Mouse (Mus musculus): ENCODE measurements around the gene Ctsj.
"Not testable (repeated sequence)": the region's sequence is repeated elsewhere in the genome, so short reads cannot be mapped to it uniquely, and the experiment has no call there.

Gene Ctsj

DNA sequence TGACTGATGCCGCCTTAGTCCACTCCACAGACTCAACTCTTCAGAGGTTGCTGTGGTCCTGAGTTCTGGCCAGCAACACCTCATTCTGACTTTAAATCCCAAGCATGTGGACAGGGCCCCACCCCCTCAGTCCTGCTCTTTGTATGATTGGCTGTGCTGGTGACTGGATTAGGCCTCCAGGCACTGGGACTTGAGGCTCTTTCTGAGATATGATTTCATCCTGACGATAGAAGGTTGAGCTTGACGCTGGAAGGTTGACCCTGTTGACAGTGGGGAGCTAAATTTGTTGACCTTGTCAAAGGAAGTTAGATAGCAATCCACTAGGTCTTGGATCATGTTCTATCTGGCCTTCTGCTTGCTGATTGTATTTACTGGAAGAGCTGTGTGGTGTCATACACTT lies at the start of gene Ctsj:
Gene Ctsj (minus strand): TSS at position 101 of the 400 bp plus-strand sequence.
- DNase-seq: no peak

DNA sequence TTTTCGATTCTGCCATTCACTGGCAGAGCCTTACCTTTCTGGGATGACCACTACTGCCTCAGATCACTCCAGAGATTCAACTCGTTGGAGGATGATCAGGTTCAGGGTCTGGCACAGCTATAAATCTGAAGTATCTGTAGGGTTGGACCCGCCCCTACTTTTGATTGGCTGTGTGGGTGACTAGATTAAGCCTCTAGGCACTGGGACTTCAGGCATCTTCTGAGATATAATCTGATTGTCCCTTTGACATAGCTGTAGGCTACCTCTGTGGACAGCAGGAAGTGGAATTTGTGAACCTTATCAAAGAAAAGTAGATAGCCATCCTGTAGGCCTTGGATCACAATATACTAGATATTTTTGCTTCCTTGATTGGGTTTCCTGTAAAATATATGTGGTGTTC lies 34.8 kb upstream of the Ctsj start, which contains the start of gene Ctsq:
Gene Ctsq (minus strand): TSS at position 101 of the 400 bp plus-strand sequence.
- DNase-seq: no peak

DNA sequence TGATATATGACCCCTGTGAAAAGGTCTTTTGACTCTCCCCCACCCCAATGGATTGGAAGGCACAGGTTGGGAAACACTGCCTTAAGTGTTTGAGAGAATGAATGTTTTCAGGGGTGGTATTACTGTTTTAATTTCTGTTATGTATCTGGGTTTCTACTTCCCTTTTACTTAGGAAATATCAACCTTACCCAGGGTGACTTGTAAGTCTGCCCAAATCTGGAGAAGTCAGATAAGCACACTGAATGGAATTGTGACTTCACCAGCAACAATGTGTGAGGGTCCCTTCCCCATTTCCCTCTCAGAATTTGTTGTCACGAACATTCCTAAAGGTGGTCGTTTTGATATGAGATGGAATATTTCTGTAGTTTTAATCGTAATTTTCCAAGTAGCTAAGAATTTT lies 17.0 kb upstream of the Ctsj start:
- no peak for DNase-seq

DNA sequence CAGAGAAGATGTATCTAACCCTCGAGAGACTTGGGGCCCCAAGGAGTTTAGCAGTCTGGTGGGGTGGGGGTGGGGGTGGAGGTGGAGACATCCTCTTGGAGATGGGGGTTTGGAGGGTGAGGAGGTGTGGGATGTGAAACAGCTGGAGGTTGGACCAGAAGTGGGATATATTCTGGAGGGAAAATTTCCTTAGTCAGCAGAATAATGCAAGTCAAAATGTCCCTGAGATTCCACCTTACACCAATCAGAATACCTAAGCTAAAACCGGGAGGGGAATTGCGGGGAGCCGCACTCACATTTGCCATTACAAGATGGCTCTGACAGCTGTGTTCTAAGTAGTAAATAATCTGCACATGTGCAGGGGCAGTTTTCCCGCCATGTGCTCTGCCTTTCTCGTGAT lies 16.1 kb upstream of the Ctsj start:
- DNase-seq: no peak

DNA sequence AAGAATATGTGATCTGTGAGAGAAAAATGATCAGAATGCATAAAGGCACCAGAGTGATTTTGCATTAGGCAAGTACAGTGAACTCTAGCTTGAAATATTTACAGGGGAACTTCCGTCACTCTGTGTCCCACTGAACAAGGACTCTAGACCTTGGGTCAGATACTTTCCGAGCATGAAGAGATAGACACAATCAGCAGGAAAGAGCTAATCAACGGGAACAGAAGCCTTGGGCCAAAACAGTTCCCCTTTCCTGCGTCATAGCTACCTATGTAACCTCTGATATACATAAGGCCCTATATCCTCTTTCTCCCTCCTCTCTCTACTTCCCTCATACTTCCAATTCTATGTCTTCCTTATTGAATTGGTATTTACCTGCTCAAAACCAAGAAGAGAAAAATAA lies 4.4 kb upstream of the Ctsj start:
- no peak for DNase-seq

DNA sequence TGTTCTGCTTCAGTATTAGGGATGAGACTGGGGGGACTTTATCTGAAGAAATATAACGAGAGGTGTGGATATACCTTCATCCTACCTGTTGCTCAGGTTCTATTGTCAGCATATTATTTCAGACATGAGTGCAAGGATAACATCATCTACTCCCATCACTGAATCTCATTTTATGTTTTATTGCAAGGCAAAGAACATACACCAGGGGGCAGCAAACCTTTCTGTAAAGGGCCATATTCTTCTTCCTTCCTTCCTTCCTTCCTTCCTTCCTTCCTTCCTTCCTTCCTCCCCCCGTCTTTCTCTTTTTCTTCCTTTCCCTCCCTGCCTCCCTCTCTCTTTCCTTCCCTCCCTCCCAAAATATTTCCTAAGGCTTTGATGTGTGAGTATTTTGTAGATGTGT lies 8.2 kb downstream of the Ctsj start:
- no peak for DNase-seq

DNA sequence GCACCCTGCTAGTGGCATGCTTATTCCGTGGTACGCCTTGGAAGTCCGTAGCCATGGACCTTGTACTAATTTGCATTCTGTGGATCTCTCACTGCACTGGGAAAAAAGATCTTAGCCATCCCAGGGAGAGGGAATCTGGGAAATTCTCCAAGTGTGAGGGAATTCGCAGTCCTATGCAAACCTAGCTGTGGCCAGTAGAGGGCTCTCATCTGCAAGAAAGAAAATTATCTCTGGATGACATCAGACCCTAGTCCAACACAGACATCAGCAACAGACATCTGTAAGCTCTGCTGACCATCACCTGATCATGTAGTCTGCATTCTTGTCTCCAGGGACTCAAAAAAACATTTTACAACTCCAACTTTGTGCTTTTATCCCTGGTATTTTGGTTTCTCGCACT lies 18.8 kb downstream of the Ctsj start:
- not testable (repeated sequence) for DNase-seq

DNA sequence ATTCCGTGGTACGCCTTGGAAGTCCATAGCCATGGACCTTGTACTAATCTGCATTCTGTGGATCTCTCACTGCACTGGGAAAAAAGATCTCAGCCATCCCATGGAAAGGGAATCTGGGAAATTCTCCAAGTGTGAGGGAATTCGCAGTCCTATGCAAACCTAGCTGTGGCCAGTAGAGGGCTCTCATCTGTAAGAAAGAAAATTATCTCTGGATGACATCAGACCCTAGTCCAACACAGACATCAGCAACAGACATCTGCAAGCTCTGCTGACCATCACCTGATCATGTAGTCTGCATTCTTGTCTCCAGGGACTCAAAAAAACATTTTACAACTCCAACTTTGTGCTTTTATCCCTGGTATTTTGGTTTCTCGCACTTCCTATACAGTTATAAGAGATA lies 33.4 kb downstream of the Ctsj start:
- not testable (repeated sequence) for DNase-seq

DNA sequence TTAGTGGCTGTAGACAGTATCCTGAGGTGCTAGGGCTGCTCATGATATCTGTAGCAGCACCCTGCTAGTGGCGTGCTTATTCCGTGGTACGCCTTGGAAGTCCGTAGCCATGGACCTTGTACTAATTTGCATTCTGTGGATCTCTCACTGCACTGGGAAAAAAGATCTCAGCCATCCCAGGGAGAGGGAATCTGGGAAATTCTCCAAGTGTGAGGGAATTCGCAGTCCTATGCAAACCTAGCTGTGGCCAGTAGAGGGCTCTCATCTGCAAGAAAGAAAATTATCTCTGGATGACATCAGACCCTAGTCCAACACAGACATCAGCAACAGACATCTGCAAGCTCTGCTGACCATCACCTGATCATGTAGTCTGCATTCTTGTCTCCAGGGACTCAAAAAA lies 41.8 kb downstream of the Ctsj start:
- DNase-seq: not testable (repeated sequence)

DNA sequence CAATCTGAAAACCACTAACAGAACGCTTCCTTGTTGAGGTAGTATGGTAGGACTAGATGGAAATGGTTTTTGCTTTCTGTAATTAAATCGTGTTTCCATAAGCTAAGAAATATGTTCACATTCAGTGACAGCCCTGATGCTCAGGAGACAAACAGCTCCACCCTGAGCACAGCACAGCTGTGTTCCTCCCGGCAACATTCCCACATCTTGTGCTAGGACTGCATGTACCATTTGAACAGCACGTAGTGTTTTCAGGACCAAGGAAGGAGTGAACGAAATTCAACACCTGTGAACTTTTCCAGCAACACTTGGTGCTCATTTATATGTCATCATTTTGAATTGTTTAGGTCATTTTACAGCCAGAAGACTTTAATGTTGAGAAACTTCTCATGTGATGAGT lies 44.1 kb downstream of the Ctsj start:
- DNase-seq: no peak
